Mouse (Mus musculus): ENCODE results near the gene Rsad2. TPM values are rescaled to one million over a fixed set of nuclear protein-coding genes. Genes with fewer than 3 reads are reported as not detected.
A peak's percentile ranks its signal among the peaks of the same experiment; 100 is the strongest.

Gene Rsad2
- total RNA-seq, 1 experiment from 2014 or later: 20.9 TPM

DNA sequence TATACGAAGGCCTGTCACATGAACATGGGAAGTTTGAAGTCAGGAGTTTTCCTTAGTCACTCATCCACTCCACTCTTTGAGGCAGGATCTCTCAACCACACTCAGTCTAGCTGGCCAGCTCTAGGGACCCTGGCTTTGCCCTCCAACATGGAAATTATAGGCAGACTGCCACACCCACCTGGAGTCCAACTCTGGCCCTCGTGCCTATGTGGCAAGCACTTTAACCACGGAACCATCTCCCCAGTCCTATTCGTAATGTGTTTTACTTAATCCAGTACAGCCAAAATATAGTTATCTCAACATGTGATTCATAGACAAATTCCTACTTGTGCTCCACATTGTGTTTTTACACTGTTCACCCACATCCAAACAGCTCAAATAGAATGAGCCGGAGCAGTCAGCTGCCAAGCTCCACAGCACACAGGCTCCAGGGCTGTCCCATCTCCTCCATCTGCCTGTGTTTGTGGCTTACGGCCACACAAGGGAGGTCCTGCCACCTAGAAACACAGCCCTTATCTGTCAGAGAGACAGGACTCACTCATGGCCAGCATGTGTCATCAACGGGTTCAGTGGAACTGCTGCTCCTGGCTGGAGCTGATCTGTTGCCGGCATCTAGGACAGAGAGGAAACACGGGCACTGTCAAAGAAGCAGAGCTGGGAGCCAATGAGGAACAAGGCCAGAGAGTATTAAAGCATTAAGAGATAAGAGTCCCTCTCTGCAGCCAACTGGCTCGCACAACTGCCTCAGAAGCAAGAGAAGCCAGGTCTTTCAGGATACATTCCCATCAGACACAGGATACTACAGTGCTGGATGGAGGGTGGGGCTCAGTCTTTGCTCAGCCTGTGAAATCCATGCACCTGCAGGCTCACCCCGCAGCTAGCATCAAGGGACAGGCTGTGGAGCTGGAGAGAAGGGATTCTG, 51.2 kb downstream of the Rsad2 start:
- no peak for ATAC-seq (replicated peaks; ENCODE audit: insufficient number of reproducible peaks, low FRiP score, low TSS enrichment, poor library complexity, severe bottlenecking)

DNA sequence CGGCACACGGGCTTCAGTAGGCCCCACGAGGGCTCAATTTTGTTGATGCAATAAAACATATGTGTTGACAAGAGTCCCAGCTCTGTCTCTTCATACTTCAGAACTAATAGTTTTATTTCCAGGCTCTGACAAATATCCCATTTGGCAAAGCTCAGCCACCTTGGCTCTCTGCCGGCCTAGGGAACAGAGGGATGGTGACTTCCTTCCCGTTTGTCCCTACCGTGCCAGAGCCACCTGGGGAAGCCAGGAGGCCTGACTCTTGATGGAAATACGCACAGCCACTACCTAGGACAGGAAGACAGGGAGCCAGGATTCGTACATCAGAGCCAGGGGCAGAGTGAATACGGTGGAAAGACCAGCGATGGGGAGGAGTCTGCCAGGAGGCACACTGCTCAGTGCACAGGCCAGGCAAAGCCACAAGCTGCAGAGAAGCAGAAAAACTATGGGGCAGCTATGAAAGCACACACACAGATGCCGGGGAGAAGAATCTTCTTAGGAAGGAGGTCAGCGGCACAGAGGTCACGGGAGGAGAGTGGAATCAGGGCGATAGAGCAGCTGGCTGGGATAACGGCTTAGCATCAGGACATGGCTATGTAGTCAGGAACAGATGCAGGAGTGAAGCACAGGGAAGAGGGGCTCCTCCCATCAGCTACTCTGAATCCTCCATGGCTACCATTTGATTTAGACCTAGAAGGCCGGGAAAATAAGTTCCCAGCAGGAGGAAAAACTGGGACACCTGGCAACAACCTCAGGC, 52.7 kb downstream of the Rsad2 start:
- no peak for ATAC-seq (replicated peaks; ENCODE audit: insufficient number of reproducible peaks, low FRiP score, low TSS enrichment, poor library complexity, severe bottlenecking)

DNA sequence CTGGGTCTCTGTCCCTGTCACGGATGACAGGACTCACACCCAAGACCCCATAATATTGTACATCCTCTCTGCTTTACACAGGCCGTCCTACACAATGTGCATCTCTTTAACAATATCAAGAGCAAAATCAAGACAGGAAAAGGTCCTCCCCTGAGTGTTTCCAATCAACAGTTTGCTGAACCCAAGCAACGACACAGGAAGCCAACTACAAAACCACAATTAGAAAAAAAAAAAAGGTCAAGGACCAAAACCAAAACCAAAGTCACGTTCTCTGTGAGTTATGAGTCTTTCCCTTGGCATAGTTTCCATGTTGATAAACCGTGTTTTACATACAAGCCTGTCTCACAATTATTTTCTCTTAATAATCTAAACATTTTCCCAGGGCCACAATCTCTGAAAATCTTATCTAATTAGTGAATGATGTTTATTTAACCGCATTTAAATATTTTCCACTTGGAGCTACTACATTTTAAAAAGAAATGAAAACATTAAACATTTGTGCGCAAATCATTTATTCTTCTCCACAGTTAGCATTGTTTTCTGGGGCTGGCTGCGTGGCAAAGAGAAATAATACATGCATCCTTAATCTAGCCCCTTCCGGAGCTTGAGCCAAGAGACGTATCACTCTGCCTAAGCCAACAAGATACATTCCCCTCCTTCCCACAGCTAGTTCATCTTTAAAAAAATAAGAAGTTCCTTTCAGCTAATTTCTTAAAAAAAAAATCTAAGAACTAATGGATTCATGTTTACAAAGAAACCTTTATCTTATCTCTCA, 54.4 kb downstream of the Rsad2 start:
- no peak for ATAC-seq (replicated peaks; ENCODE audit: insufficient number of reproducible peaks, low FRiP score, low TSS enrichment, poor library complexity, severe bottlenecking)

DNA sequence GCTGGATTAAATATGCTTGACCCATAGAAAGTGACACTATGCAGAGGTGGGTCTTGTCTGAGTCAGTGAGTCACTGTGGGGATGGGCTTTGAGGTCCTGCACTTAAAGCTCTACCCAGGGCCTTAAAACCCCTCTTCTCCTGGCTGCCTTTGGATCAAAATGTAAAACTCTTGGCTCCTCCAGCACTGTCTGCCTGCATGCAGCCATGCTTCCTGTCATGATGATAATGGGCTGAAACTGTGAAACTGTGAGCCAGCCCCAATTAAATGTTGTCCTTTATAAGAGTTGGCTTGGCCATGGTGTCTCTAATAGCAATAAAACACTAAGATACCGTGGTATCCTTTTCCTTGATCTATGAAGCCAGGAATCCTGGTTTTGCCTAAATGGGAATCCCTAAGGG, 55.0 kb downstream of the Rsad2 start:
- no peak for ATAC-seq (replicated peaks; ENCODE audit: insufficient number of reproducible peaks, low FRiP score, low TSS enrichment, poor library complexity, severe bottlenecking)

DNA sequence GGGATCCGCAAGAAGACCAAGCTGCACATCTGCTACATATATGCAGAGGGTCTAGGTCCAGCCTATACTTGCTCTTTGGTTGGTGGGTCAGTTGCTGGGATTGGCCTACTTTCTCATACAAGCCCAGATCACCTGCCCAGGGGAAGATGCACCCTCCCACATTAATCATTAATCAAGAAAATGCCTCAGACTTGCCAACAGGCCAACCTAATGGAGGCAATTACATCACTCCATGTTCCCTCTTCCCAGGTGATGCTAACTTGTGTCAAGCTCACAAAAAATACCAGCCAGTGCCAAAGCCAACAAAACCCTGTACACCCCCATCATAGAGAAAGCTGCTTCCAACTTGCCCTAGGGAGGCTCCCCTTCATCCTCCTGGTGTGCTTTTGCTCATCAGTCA, 55.5 kb downstream of the Rsad2 start:
- ATAC-seq (replicated peaks; ENCODE audit: insufficient number of reproducible peaks, low FRiP score, low TSS enrichment, poor library complexity, severe bottlenecking): no peak

DNA sequence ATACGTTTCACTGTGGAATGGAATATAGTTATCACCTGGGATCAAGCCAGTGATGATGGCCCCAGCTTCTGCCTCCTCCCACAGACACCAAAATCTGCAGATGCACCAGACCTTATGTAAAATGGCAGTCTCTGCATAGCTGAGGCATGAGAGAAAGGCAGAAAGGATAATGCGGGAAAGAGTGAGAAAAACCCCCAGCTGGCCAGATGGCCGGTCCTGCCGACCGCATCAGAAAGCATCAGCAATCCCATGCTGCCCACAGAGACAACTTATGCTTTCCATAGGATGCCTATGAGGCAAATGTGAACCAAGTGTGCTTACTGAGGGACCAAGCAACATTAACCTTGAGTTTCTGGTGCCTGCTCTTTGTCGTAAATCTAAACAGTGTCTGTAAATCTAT, 56.9 kb downstream of the Rsad2 start:
- no peak for ATAC-seq (replicated peaks; ENCODE audit: insufficient number of reproducible peaks, low FRiP score, low TSS enrichment, poor library complexity, severe bottlenecking)

DNA sequence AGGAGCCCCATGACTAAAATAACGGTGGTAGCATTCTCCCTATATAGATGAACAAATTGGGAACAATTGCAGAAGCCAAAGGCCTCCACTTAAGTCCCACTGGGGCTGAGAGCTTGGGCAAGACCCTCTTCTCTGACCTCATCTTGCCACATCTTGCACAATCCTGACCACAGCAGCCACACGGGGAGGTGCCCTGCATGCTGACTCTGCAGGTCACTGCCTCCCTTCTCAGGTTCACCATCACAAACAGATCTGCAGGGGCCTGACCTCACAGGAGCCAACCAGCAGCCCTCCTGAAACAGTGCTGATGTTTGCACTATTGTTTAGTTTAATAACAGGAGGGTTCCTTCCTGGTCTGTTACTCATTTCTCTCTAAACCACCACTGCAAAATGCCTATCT, 57.7 kb downstream of the Rsad2 start:
- peak; percentile 92 for ATAC-seq (replicated peaks; ENCODE audit: insufficient number of reproducible peaks, low FRiP score, low TSS enrichment, poor library complexity, severe bottlenecking)

DNA sequence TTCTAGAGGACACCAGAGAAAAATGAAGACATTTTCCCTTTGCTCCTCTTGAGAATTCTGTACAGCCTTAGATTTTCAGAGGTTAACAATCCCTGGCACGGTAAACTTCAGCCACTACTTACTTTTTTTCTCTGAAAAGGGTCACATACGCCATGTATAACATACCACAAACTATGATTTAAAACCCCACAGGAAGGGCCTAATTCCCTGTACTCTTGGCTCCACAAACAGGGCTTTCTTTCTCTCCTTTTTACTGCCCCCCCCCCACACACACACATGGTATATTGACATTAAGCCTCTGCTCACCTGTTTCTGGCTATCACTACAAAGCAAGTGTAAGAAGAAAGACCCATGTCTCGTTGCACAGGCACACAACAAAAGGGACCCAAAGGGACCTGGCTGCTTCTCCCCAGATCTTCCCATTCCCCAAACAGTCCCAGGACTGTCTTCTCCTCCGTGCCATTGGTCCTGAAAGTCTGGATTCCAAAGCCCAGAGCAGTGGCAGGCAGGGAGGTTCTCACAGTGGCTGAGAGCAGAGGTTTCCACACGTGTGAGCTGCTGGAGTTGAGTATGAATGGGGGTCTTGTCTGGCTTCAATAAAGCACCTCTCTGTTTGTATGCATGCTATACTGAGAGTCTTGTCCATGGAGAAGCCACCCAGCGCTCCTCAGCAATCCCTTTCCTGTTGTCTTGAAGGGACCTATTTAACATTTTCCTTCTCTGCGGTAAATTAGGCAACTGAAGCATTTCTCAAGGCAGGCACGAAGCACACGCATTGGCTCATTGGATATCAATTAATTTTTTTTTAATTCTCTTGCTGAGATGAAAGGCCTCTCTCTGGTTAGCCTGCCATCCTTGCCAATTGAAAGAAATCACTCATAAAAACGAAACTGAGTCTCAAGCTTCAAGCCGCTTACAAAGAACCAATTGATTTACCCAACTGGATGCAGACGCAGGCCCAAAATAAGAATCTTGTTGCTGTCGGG, 61.5 kb downstream of the Rsad2 start:
- ATAC-seq (replicated peaks; ENCODE audit: insufficient number of reproducible peaks, low FRiP score, low TSS enrichment, poor library complexity, severe bottlenecking): no peak

DNA sequence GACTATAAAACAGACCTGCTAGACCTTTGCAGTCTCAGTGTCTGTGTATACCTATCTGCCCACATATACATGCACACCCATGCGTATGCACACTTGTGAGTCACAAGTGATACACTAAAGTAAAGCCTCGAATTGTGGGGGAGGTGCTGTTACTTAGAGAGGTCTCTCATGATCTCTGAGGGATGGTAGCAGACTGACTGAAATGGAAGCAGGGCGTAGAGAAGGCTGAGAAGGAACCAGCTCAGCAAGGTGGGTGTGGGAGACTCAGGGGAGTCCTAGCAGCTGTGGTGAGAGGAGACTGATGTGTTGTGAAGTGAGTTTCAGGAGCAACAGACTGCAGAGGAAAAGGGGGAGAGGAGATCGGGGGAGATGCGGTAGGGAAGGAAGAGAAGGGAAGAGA, 63.0 kb downstream of the Rsad2 start:
- ATAC-seq (replicated peaks; ENCODE audit: insufficient number of reproducible peaks, low FRiP score, low TSS enrichment, poor library complexity, severe bottlenecking): no peak

Other genes with a start within 250 kb of the Rsad2 start
- gene Rnf144a, start 41.2 kb downstream of the Rsad2 start, total RNA-seq (2017): 28.8 to 54.1 TPM (median 31.5 TPM) in 3 replicates
- 7.0 to 25.9 TPM (median 14.3 TPM) in 3 replicates for gene Cmpk2, start 12.8 kb upstream of the Rsad2 start, total RNA-seq (2017)